Mouse (Mus musculus) cerebellum, postnatal 14 days (tissue): ENCODE data around the gene Zc3h12b.

Experiments used
- DNase-seq, 2 experiments: peaks; one replicate each; pipeline ENCODE4 v3.0.0; 2021; ENCODE audit warnings: mixed read lengths in 2 of 2

Gene Zc3h12b

GRCm38 (mm10) chrX:95711227-95712111, at the start of gene Zc3h12b:
TSS of gene Zc3h12b (plus strand) at chrX:95711678.
- DNase-seq = peak; percentile 76 to 77

- DNase-seq = no peak
Measured at GRCm38 (mm10) chrX:95682206-95682605, 29.3 kb upstream of the Zc3h12b start.

DNA sequence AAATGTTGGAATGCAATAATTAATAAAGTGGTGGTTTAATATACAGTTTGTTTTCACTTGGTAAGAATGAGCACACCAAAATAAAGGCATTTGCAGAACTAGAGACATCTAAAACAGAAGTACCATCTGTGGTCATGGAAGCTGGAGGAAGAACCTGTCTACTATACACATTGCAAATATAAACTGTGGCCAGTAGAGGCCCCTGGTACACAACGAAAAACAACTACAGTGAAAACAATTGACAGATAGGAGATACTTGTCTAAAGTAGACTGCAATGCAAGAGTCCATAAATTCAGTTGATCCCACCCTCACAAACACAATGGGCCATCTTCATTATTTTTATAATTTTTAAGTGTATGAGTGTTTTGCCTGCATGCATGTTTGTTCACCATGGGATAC, 24.4 kb upstream of the Zc3h12b start:
- peak; percentile 12 to 37 for DNase-seq

- DNase-seq = peak; percentile 11 to 50
Measured at GRCm38 (mm10) chrX:95738253-95738652, 26.8 kb downstream of the Zc3h12b start.

GRCm38 (mm10) chrX:95795881-95796280, 84.4 kb downstream of the Zc3h12b start:
- no peak for DNase-seq

DNA sequence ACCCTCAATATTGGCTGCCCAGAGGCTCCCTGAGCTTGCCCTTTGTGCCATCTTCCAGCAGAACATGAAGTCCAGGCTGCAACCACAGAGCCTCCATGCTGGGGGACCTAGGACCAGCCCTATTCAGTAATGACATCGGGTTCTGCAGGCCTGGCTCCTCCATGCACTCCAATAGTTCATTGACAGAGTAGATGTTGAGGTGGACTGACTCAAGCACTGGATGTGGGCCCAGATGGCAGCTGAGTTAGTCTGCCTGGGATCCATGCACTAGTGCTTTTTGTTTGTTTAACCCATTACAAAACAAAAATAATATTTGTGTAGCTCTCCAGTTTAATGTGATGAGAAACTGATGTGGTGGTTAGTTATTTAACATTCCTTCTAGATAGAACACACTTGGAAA, 90.3 kb downstream of the Zc3h12b start:
- DNase-seq = no peak

- DNase-seq = no peak
Measured at GRCm38 (mm10) chrX:95852806-95853205, 141.3 kb downstream of the Zc3h12b start.

GRCm38 (mm10) chrX:95881111-95881510, 169.6 kb downstream of the Zc3h12b start:
- DNase-seq = no peak

DNA sequence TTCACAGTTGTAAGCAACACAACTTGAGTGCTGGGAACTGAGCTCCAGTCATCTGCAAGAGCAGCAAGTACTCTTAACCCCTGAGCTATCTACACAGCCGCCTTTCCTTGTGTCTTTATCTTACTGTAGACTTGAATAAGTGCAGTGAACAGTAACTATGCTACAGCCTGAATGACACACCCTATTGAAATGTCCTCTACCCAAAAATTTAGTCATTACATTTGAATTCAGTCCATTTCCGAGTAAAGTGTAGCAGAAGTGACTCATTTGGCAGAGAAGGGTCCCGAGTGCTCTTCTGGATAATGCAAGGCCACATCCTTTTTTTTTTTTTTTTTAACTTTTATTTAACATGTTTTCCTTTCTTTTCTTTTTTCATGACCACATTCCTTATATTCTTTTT, 191.2 kb downstream of the Zc3h12b start:
- DNase-seq = no peak

GRCm38 (mm10) chrX:95935481-95935880, 224.0 kb downstream of the Zc3h12b start:
- peak; percentile 11 to 31 for DNase-seq

GRCm38 (mm10) chrX:95945496-95945895, 234.0 kb downstream of the Zc3h12b start:
- DNase-seq = no peak

DNA sequence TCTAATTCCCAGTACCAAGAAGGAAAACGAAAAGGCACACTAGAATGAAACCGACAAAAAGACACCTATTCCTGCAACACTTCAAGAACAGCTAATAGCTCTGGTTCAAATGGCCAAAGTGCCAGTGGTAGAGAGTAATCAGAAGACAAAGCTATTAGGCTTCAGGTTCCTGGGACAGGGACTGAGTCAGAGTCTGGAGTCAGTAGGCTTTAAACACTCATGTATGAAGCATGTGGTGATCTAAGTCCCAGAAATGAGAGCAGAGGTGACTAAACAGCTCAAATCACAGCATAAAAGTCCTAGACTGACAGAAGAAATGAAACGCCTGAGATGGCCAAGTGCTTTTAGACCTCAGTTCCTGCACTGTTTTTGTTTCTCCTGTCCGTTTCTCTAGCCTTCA, 236.7 kb downstream of the Zc3h12b start:
- no peak for DNase-seq

GRCm38 (mm10) chrX:95950776-95951175, 239.3 kb downstream of the Zc3h12b start:
- DNase-seq = peak; percentile 55 to 69

GRCm38 (mm10) chrX:95956497-95957293, 245.2 kb downstream of the Zc3h12b start, which contains the start of gene Las1l:
TSS of gene Las1l (minus strand) at chrX:95956962.
- peak; percentile 91 to 92 for DNase-seq

- DNase-seq = peak; percentile 16 to 31
Measured at GRCm38 (mm10) chrX:95957461-95957860, 246.0 kb downstream of the Zc3h12b start.

GRCm38 (mm10) chrX:95963366-95963765, 251.9 kb downstream of the Zc3h12b start:
- DNase-seq = no peak

GRCm38 (mm10) chrX:95965036-95965435, 253.6 kb downstream of the Zc3h12b start:
- no peak for DNase-seq

DNA sequence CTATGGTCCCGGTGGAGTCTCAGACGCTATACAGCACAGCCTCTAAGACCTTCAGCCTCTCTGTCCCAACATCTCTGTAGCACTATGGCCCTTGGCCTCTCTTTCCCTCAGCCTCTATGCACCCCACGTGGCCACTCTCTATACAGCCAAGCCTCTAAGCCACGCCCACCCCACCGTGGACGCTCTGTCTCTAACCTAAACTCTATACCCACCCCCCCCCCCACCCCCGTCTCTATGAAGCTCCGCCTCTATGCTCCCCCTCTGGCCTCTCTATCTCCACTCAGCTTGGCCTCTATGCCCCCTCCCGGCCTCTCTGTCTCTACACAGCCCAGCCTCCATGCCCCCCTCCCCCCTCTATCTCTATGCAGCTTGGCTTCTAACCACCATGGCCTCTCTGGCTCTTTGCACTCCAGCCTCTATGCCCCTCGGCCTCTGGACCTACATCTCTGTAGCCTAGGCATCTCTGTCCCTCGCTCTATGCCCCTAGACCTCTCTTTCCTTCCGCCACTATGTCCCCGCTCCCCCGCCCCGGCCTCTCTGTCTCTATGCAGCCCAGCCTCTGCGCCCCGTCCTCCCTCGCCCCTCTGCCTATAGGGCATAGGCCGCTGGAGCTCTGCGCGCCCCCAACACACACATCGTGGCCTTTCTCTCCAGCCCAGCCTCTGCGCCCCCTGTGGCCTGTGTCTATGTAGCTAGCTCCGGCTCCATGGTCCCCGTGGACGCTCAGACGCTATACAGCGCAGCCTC, 256.5 kb downstream of the Zc3h12b start:
- DNase-seq = peak; percentile 76 to 88

DNA sequence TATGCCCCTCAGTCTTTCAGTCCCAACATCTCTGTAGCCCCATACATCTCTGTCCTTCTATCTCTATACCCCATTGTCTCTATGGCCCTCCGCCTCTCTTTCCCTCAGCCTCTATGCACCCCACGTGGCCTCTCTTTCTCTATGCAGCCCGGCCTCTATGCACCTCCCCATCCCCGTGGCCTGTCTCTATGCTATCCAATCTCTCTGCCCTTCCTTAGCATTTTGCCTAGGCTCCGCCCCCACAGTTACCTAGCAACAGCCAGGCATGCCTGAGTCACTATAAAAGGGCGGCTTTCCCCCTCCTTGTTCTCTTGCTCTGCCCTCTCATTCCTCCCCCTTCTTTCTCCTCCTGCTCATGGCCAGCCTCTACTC, 257.1 kb downstream of the Zc3h12b start:
- peak; percentile 80 to 88 for DNase-seq

DNA sequence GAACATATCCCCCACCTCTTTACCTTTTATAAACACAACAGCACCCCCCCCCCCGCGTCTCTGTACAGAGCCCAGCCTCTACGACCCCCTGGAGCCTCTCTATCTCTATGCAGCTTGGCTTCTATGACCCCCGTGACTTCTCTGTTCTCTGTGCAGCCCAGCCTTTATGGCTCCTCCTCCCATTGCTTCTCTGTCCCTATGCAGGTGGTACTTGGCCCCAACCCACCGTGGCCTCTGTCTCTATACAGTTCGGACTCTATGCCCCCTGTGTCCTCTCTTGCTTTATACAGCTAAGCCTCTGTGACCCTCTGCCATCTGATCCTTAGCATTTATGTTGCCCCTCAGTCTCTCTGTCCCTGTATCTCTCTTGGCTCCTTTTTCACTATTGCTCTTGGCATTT, 257.6 kb downstream of the Zc3h12b start:
- DNase-seq = no peak

DNA sequence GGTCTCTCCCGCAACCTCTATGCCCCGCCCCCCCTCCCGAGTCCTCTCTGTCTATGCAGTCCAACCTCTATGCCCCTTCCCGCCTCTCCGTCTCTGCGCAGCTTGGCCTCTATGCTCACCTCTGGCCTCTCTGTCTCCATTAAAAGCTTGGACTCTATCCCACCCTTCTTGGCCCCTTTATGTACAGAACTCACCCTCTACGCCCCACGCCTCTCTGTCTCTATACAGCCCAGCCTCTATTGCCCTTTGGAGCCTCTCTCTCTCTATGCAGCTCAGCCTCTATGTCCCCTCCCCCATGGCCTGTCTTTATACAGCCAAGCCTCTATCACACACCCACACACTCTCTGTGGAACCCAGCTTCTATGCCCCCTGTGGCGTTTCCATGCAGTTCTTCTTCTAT, 258.5 kb downstream of the Zc3h12b start:
- DNase-seq = no peak
